Mouse (Mus musculus) CH12.LX (cell line): ENCODE measurements around the gene Cnrip1. TPM values are rescaled to one million over a fixed set of nuclear protein-coding genes. Genes with fewer than 3 reads are reported as not detected.

Experiments
- DNase-seq: peaks from one replicate; pipeline ENCODE4 v3.0.0-alpha.2; 2013; ENCODE audit errors: extremely low read depth
- H3K27ac ChIP-seq: 2 replicates; pipeline ENCODE4 v1.5.1; 2012; ENCODE audit warnings: low read depth, mild to moderate bottlenecking, control low read depth, moderate library complexity; ENCODE audit not compliant: insufficient read depth
- H3K27me3 ChIP-seq: replicated peaks from 2 replicates; pipeline ENCODE3; 2012; ENCODE audit warnings: inconsistent platforms
- H3K36me3 ChIP-seq, 2 experiments: replicated peaks in 1 of 2; 2 replicates each; pipeline versions ENCODE3 to v1.6.1; 2012; ENCODE audit warnings: inconsistent platforms in 1 of 2, low read length in 1 of 2, mild to moderate bottlenecking in 1 of 2, mixed read lengths in 1 of 2, moderate library complexity in 1 of 2; ENCODE audit not compliant: control insufficient read depth in 1 of 2, insufficient read depth in 1 of 2
- H3K4me1 ChIP-seq, 2 experiments: 2 replicates each; pipeline ENCODE4 v1.6.1; 2012; ENCODE audit warnings: inconsistent platforms in 1 of 2, moderate library complexity in 1 of 2; ENCODE audit not compliant: insufficient read depth in 2 of 2, control insufficient read depth in 1 of 2
- H3K4me2 ChIP-seq: 2 replicates; pipeline ENCODE4 v1.6.1; 2012; ENCODE audit warnings: low read depth, mild to moderate bottlenecking, control low read depth; ENCODE audit not compliant: poor library complexity, insufficient read depth, severe bottlenecking
- H3K4me3 ChIP-seq, 3 experiments: fragments of 150-350 bp in 1 of 3; sonication (generic) in 1 of 3; replicated peaks in 1 of 3; 2 replicates each; pipeline versions ENCODE3 to v1.5.1; 2011 to 2012; ENCODE audit warnings: low read depth in 2 of 3, low read length in 2 of 3, mild to moderate bottlenecking in 2 of 3, moderate library complexity in 2 of 3, control low read depth in 1 of 3, improper control_type of control experiment in 1 of 3, inconsistent platforms in 1 of 3, mixed read lengths in 1 of 3; ENCODE audit not compliant: poor library complexity in 1 of 3
- H3K79me2 ChIP-seq: replicated peaks from 2 replicates; pipeline ENCODE4 v1.6.1; 2012; ENCODE audit warnings: mild to moderate bottlenecking, moderate library complexity; ENCODE audit not compliant: control insufficient read depth, poor library complexity, insufficient read depth, severe bottlenecking; ENCODE audit errors: extremely low read depth
- H3K9ac ChIP-seq: 2 replicates; pipeline ENCODE4 v1.6.1; 2012; ENCODE audit warnings: low read depth, mild to moderate bottlenecking, control low read depth, moderate library complexity; ENCODE audit not compliant: insufficient read depth
- H3K9me3 ChIP-seq: replicated peaks from 2 replicates; pipeline ENCODE3; 2012; ENCODE audit warnings: low read length, inconsistent platforms, mixed read lengths
- BHLHE40 ChIP-seq: IDR thresholded peaks from 2 replicates; pipeline ENCODE4 v1.6.1; 2011; ENCODE audit warnings: mild to moderate bottlenecking, low read depth, low read length, improper control_type of control experiment
- CHD1 ChIP-seq: IDR thresholded peaks from 2 replicates; pipeline ENCODE4 v1.6.1; 2012; ENCODE audit warnings: low read depth, low read length, improper control_type of control experiment, inconsistent platforms
- CHD2 ChIP-seq: IDR thresholded peaks from 2 replicates; pipeline ENCODE4 v1.6.1; 2011; ENCODE audit warnings: low read length, improper control_type of control experiment
- CTCF ChIP-seq, 2 experiments: IDR thresholded peaks in 1 of 2; conservative IDR thresholded peaks in 1 of 2; 2 replicates each; pipeline ENCODE4 v1.5.1; 2011 to 2012; ENCODE audit warnings: low read depth in 2 of 2, low read length in 2 of 2, improper control_type of control experiment in 1 of 2, inconsistent platforms in 1 of 2, mild to moderate bottlenecking in 1 of 2, moderate library complexity in 1 of 2
- E2F4 ChIP-seq: IDR thresholded peaks from 2 replicates; pipeline ENCODE4 v1.6.1; 2011; ENCODE audit warnings: low read depth, low read length, improper control_type of control experiment; ENCODE audit not compliant: insufficient replicate concordance
- ELF1 ChIP-seq: IDR thresholded peaks from 2 replicates; pipeline ENCODE4 v1.6.1; 2014; ENCODE audit warnings: low read depth, mild to moderate bottlenecking, inconsistent platforms, low read length, improper control_type of control experiment
- EP300 ChIP-seq: IDR thresholded peaks from 2 replicates; pipeline ENCODE4 v1.6.1; 2011; ENCODE audit warnings: low read length, improper control_type of control experiment
- ETS1 ChIP-seq: conservative IDR thresholded peaks from 2 replicates; pipeline ENCODE4 v1.6.1; 2012; ENCODE audit warnings: low read depth, mild to moderate bottlenecking, inconsistent platforms, low read length, improper control_type of control experiment, moderate library complexity
- GABPA ChIP-seq: IDR thresholded peaks from 2 replicates; pipeline ENCODE4 v1.6.1; 2012; ENCODE audit warnings: low read depth, low read length, improper control_type of control experiment, inconsistent platforms; ENCODE audit not compliant: insufficient replicate concordance
- HCFC1 ChIP-seq: IDR thresholded peaks from 2 replicates; pipeline ENCODE4 v1.6.1; 2012; ENCODE audit warnings: low read depth, mild to moderate bottlenecking, inconsistent platforms, low read length, improper control_type of control experiment
- IRF4 ChIP-seq: IDR thresholded peaks from 2 replicates; pipeline ENCODE4 v1.6.1; 2014; ENCODE audit warnings: low read depth, mild to moderate bottlenecking, inconsistent platforms, low read length, improper control_type of control experiment
- JUN ChIP-seq: IDR thresholded peaks from 2 replicates; pipeline ENCODE4 v1.6.1; 2011; ENCODE audit warnings: low read depth, mild to moderate bottlenecking, low read length, improper control_type of control experiment, moderate library complexity; ENCODE audit not compliant: insufficient read depth
- JUND ChIP-seq: conservative IDR thresholded peaks from 2 replicates; pipeline ENCODE4 v1.6.1; 2011; ENCODE audit warnings: low read depth, low read length, improper control_type of control experiment
- KAT2A ChIP-seq: IDR thresholded peaks from 2 replicates; pipeline ENCODE4 v1.6.1; 2012; ENCODE audit warnings: low read length, improper control_type of control experiment, inconsistent platforms; ENCODE audit not compliant: insufficient replicate concordance
- MAFK ChIP-seq: IDR thresholded peaks from 2 replicates; pipeline ENCODE4 v1.6.1; 2011; ENCODE audit warnings: low read length, improper control_type of control experiment; ENCODE audit not compliant: insufficient replicate concordance
- MAX ChIP-seq: IDR thresholded peaks from 2 replicates; pipeline ENCODE4 v1.6.1; 2011; ENCODE audit warnings: low read length, improper control_type of control experiment
- MAZ ChIP-seq: IDR thresholded peaks from 2 replicates; pipeline ENCODE4 v1.6.1; 2012; ENCODE audit warnings: low read depth, mild to moderate bottlenecking, inconsistent platforms, low read length, improper control_type of control experiment, moderate library complexity
- MEF2A ChIP-seq: IDR thresholded peaks from 2 replicates; pipeline ENCODE4 v1.6.1; 2014; ENCODE audit warnings: low read depth, mild to moderate bottlenecking, inconsistent platforms, low read length, improper control_type of control experiment, borderline replicate concordance
- MXI1 ChIP-seq: IDR thresholded peaks from 2 replicates; pipeline ENCODE4 v1.6.1; 2011; ENCODE audit warnings: mild to moderate bottlenecking, low read depth, low read length, improper control_type of control experiment
- MYC ChIP-seq: IDR thresholded peaks from 2 replicates; pipeline ENCODE4 v1.6.1; 2011; ENCODE audit warnings: low read depth, mild to moderate bottlenecking, improper control_type of control experiment, low read length
- NELFE ChIP-seq: IDR thresholded peaks from 2 replicates; pipeline ENCODE4 v1.6.1; 2011; ENCODE audit warnings: low read depth, low read length, improper control_type of control experiment
- NRF1 ChIP-seq: IDR thresholded peaks from 2 replicates; pipeline ENCODE4 v1.6.1; 2014; ENCODE audit warnings: low read depth, mild to moderate bottlenecking, inconsistent platforms, low read length, improper control_type of control experiment, moderate library complexity
- PAX5 ChIP-seq: IDR thresholded peaks from 2 replicates; pipeline ENCODE4 v1.6.1; 2012; ENCODE audit warnings: low read length, inconsistent platforms, mixed read lengths
- POLR2A ChIP-seq: IDR thresholded peaks from 2 replicates; pipeline ENCODE4 v1.6.1; 2011; ENCODE audit warnings: low read depth, mild to moderate bottlenecking, improper control_type of control experiment, low read length
- POLR2AphosphoS2 ChIP-seq: IDR thresholded peaks from 2 replicates; pipeline ENCODE4 v1.6.1; 2011; ENCODE audit warnings: low read depth, low read length, improper control_type of control experiment
- RAD21 ChIP-seq: IDR thresholded peaks from 2 replicates; pipeline ENCODE4 v1.6.1; 2011; ENCODE audit warnings: low read depth, mild to moderate bottlenecking, low read length, improper control_type of control experiment, moderate library complexity
- RCOR1 ChIP-seq: conservative IDR thresholded peaks from 2 replicates; pipeline ENCODE4 v1.6.1; 2012; ENCODE audit warnings: low read depth, mild to moderate bottlenecking, inconsistent platforms, low read length, improper control_type of control experiment
- SIN3A ChIP-seq: IDR thresholded peaks from 2 replicates; pipeline ENCODE4 v1.6.1; 2012; ENCODE audit warnings: low read length, improper control_type of control experiment, inconsistent platforms
- SMC3 ChIP-seq: IDR thresholded peaks from 2 replicates; pipeline ENCODE4 v1.6.1; 2011; ENCODE audit warnings: low read depth, low read length, improper control_type of control experiment
- TBP ChIP-seq: conservative IDR thresholded peaks from 2 replicates; pipeline ENCODE4 v1.6.1; 2011; ENCODE audit warnings: low read depth, low read length, improper control_type of control experiment
- TCF12 ChIP-seq: IDR thresholded peaks from 2 replicates; pipeline ENCODE4 v1.6.1; 2014; ENCODE audit warnings: low read depth, mild to moderate bottlenecking, inconsistent platforms, low read length, improper control_type of control experiment
- UBTF ChIP-seq: IDR thresholded peaks from 2 replicates; pipeline ENCODE4 v1.6.1; 2012; ENCODE audit warnings: low read depth, mild to moderate bottlenecking, inconsistent platforms, low read length, improper control_type of control experiment, moderate library complexity
- USF1 ChIP-seq: IDR thresholded peaks from 2 replicates; pipeline ENCODE4 v1.6.1; 2014; ENCODE audit warnings: low read depth, mild to moderate bottlenecking, inconsistent platforms, low read length, improper control_type of control experiment
- USF2 ChIP-seq: conservative IDR thresholded peaks from 2 replicates; pipeline ENCODE4 v1.6.1; 2011; ENCODE audit warnings: low read depth, low read length, improper control_type of control experiment
- ZC3H11A ChIP-seq: IDR thresholded peaks from 2 replicates; pipeline ENCODE4 v1.6.1; 2012; ENCODE audit warnings: low read depth, mild to moderate bottlenecking, inconsistent platforms, low read length, improper control_type of control experiment
- ZKSCAN1 ChIP-seq: IDR thresholded peaks from 2 replicates; pipeline ENCODE4 v1.6.1; 2012; ENCODE audit warnings: low read depth, inconsistent platforms, low read length, improper control_type of control experiment, borderline replicate concordance
- ZMIZ1 ChIP-seq: IDR thresholded peaks from 2 replicates; pipeline ENCODE4 v1.6.1; 2012; ENCODE audit warnings: low read depth, mild to moderate bottlenecking, inconsistent platforms, low read length, improper control_type of control experiment
- ZNF384 ChIP-seq: IDR thresholded peaks from 2 replicates; pipeline ENCODE4 v1.6.1; 2012; ENCODE audit warnings: low read depth, low read length, improper control_type of control experiment, inconsistent platforms
- dilution Hi-C: fragments of 300-500 bp; cut with MboI; formaldehyde crosslinking; loops from 2 replicates; pipeline ENCODE4 v1.14.3; 2020; ENCODE audit warnings: low sequenced_read_pairs; ENCODE audit not compliant: extremely low pct_unique_long_range_greater_than_20kb, extremely low pct_ligation_motif_present
- in situ Hi-C: fragments of 300-500 bp; cut with MboI; formaldehyde crosslinking; loops from 3 replicates; pipeline ENCODE4 v1.14.3; 2019; ENCODE audit warnings: low sequenced_read_pairs, low pct_ligation_motif_present, low pct_unique_long_range_greater_than_20kb, mixed read lengths
- polyA plus RNA-seq: library from polyadenylated mRNA; unstranded; fragments of >175 nt; gene quantifications from 2 replicates; pipeline ENCODE4 v1.2.1, GENCODE M21; 2012; ENCODE audit warnings: low read depth; ENCODE audit not compliant: insufficient read length
- total RNA-seq, 2 experiments: library from RNA; depleted of rRNA; stranded (reverse); fragments of 300-350 nt in 1 of 2; fragments of >200 nt in 1 of 2; gene quantifications; 2 replicates each; pipeline ENCODE4 v1.2.3; 2012 to 2014

Gene Cnrip1
- total and polyA plus RNA-seq, 3 experiments: not detected

DNA sequence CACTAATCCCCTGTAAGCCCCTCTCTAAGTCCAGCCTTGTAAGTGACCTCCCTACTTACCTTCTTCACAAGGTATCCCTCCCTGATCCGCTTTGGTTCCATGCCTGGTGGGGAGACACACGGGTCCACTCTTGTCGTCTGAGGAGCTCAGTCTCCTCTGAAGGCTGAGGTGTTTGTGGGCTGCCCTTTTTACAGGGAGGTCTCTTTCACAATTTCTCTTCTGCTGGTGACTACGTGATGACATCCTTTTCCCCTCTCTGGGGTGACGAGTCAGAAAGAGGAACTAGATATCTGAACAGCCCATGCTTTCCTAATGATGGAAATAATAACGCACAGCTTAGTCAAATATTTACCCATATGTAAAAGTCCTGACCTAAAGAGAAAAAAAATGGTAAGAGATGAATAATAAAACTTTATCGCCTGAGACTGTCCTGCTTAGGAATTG is 42.9 kb upstream of the Cnrip1 start:
- in situ Hi-C loops: no loop called here
- peak; percentile 97 for DNase-seq
- TF ChIP-seq USF1: no peak
- TF ChIP-seq NELFE: peak; percentile 99
- no peak for TF ChIP-seq GABPA
- TF ChIP-seq RAD21: no peak; the same call in 1 of the 2 replicates
- TF ChIP-seq JUND: peak; percentile 99
- peak; percentile 100 for TF ChIP-seq POLR2A
- TF ChIP-seq TCF12: peak; percentile 92
- TF ChIP-seq SIN3A: peak; percentile 99
- peak; percentile 93 for TF ChIP-seq CHD1
- TF ChIP-seq MAX: peak; percentile 87
- peak; percentile 48; the same call in 1 of the 2 replicates for TF ChIP-seq ELF1
- TF ChIP-seq E2F4: 0 out of 2 replicates have a peak, but pooled peaks have one; percentile 27
- peak; percentile 99 for TF ChIP-seq EP300
- peak; percentile 96 for TF ChIP-seq RCOR1
- TF ChIP-seq IRF4: peak; percentile 98
- no peak for TF ChIP-seq PAX5
- no peak; the same call in 1 of the 2 replicates for TF ChIP-seq ZC3H11A
- TF ChIP-seq HCFC1: peak; percentile 54; the same call in 1 of the 2 replicates
- TF ChIP-seq CHD2: peak; percentile 83
- TF ChIP-seq MAZ: peak; percentile 89
- no peak for TF ChIP-seq CTCF (conservative IDR thresholded peaks at IDR 0.05 in 1 of 2, IDR thresholded peaks at IDR 0.05 in 1 of 2; ENCODE audit: low read depth in 2 of 2, low read length in 2 of 2)
- TF ChIP-seq ZMIZ1: peak; percentile 98
- TF ChIP-seq POLR2AphosphoS2: peak; percentile 93; the same call in 1 of the 2 replicates
- TF ChIP-seq MXI1: peak; percentile 79
- 0 out of 2 replicates have a peak, but pooled peaks have one; percentile 32 for TF ChIP-seq KAT2A
- peak; percentile 95 for TF ChIP-seq MEF2A
- no peak for TF ChIP-seq UBTF
- peak; percentile 97 for TF ChIP-seq ZNF384
- TF ChIP-seq NRF1: no peak; the same call in 1 of the 2 replicates
- peak; percentile 89 for TF ChIP-seq BHLHE40
- peak; percentile 16; the same call in 1 of the 2 replicates for TF ChIP-seq SMC3
- no peak; the same call in 1 of the 2 replicates for TF ChIP-seq ZKSCAN1
- peak; percentile 99 for TF ChIP-seq JUN
- peak; percentile 84 for TF ChIP-seq MAFK
- TF ChIP-seq MYC: peak; percentile 97
- TF ChIP-seq ETS1: peak; percentile 99
- TF ChIP-seq USF2: no peak
- peak; percentile 96 for TF ChIP-seq TBP
- TF ChIP-seq, all 38 proteins: peak for 28

More for the DNA sequence above, 42.9 kb upstream of the Cnrip1 start:
- peak overlapping the region; percentile 99 for H3K4me2 ChIP-seq
- peaks cover 47% of the 10 kb centered on the region for H3K79me2 ChIP-seq
- H3K36me3 ChIP-seq: peaks cover 3 to 4% of the 10 kb centered on the region in 2 experiments
- no peaks in the 10 kb centered on the region for H3K9me3 ChIP-seq
- H3K27me3 ChIP-seq: no peaks in the 10 kb centered on the region
- H3K4me3 ChIP-seq: peak overlapping the region; percentile 68 to 100 (median 77)
- peak overlapping the region; percentile 100 for H3K27ac ChIP-seq
- H3K9ac ChIP-seq: peak overlapping the region; percentile 100
- H3K4me1 ChIP-seq: peaks cover 8 to 57% of the 10 kb centered on the region in 2 experiments; a peak in 3 of 4 replicates
- dilution Hi-C loops: no loop called here
